8 mouse cellular contexts compared by ENCODE assay signal in the genomic region with DNA sequence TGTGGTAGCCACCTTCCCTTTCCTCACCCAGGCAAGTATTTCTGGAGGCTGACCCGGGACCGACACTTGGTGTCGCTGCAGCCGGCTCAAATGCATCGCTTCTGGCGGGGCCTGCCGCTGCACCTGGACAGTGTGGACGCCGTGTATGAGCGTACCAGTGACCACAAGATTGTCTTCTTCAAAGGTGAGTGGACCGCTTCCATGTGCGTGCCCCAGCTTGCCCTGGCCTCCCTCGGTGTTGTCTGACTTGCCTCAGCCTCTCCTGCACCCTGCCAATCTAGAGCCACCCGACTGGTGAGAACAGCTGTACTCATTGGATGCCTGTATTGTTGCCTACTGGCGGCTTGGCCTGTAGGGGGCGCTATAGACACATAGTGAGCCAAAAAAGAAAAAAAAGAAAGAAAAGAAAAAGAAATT. TPM values are rescaled to one million over a fixed set of nuclear protein-coding genes. Genes with fewer than 3 reads are reported as not detected.
DNase-seq lines count a peak whose midpoint lies in the region; ATAC-seq and TF ChIP-seq lines count a peak whose summit lies in the region.

No protein-coding gene starts in this region.

- TF ChIP-seq EP300 in CH12.LX (IDR thresholded peaks at IDR 0.05; ENCODE audit: low read length) = no peak

- no peak for ATAC-seq in hindbrain, embryonic 12.5 days (ENCODE audit: low FRiP score)
- ATAC-seq in limb, embryonic 11.5 days (ENCODE audit: insufficient number of reproducible peaks, low FRiP score, low TSS enrichment, low read depth) = no peak

- TF ChIP-seq RAD21 in CH12.LX (IDR thresholded peaks at IDR 0.05; ENCODE audit: low read depth, low read length) = no peak; the same call in 1 of the 2 replicates

- DNase-seq in hindbrain, embryonic 10.5 days (ENCODE audit: low spot score) = peak; percentile 30
- no peak for DNase-seq in CH12.LX (ENCODE audit: extremely low read depth)
- DNase-seq in limb, embryonic 11.5 days (ENCODE audit: low spot score) = peak; percentile 41
- DNase-seq in frontal cortex, postnatal 14 days (ENCODE audit: low spot score in 2 of 2) = no peak
- no peak for DNase-seq in gastrocnemius, adult 8-10 months (ENCODE audit: low spot score in 2 of 2)
- no peak for DNase-seq in left cerebral cortex, postnatal 4 days

- peaks cover 58% of the 10 kb centered on the region for H3K36me3 ChIP-seq in hindbrain, embryonic 10.5 days
- peaks cover 37% of the 10 kb centered on the region for H3K36me3 ChIP-seq in hindbrain, embryonic 12.5 days
- H3K36me3 ChIP-seq in CH12.LX (replicated peaks in 1 of 2; ENCODE audit: control insufficient read depth in 1 of 2, insufficient read depth in 1 of 2, low read length in 1 of 2) = no peaks in the 10 kb centered on the region
- no peaks in the 10 kb centered on the region for H3K36me3 ChIP-seq in limb, embryonic 11.5 days (ENCODE audit: control insufficient read depth, insufficient read depth, low read length)

- no peaks in the 10 kb centered on the region for H3K4me1 ChIP-seq in hindbrain, embryonic 10.5 days (replicated peaks)
- H3K4me1 ChIP-seq in hindbrain, embryonic 12.5 days = no peaks in the 10 kb centered on the region
- peaks cover 0 to 2% of the 10 kb centered on the region in 2 experiments; a peak in 1 of 4 replicates for H3K4me1 ChIP-seq in CH12.LX (ENCODE audit: control insufficient read depth in 1 of 2, insufficient read depth in 2 of 2)
- H3K4me1 ChIP-seq in bone marrow, adult 2 months (ENCODE audit: control insufficient read depth, insufficient read depth, low read length) = no peaks in the 10 kb centered on the region
- no peaks in the 10 kb centered on the region for H3K4me1 ChIP-seq in limb, embryonic 11.5 days (ENCODE audit: control insufficient read depth, insufficient read depth, low read length)

- no peak for TF ChIP-seq POLR2A in CH12.LX (IDR thresholded peaks at IDR 0.05; ENCODE audit: low read depth, low read length)
- TF ChIP-seq POLR2A in bone marrow, adult 2 months (IDR thresholded peaks at IDR 0.05; ENCODE audit: borderline replicate concordance, control insufficient read depth, low read depth, low read length) = no peak

- no peaks in the 10 kb centered on the region for H3K27me3 ChIP-seq in hindbrain, embryonic 10.5 days (ENCODE audit: insufficient read depth, poor library complexity, severe bottlenecking)
- no peaks in the 10 kb centered on the region for H3K27me3 ChIP-seq in hindbrain, embryonic 12.5 days
- H3K27me3 ChIP-seq in CH12.LX (replicated peaks) = peaks cover 49% of the 10 kb centered on the region
- H3K27me3 ChIP-seq in limb, embryonic 11.5 days (ENCODE audit: control insufficient read depth, insufficient read depth, low read length) = no peaks in the 10 kb centered on the region

- peak in 1 of 2 experiments; percentile 54; a peak in 2 of 4 replicates for TF ChIP-seq CTCF in CH12.LX (conservative IDR thresholded peaks at IDR 0.05 in 1 of 2, IDR thresholded peaks at IDR 0.05 in 1 of 2; ENCODE audit: low read depth in 2 of 2, low read length in 2 of 2)
- TF ChIP-seq CTCF in bone marrow, adult 2 months (IDR thresholded peaks at IDR 0.05; ENCODE audit: control insufficient read depth, insufficient read depth, low read length) = 0 out of 2 replicates have a peak, but pooled peaks have one; percentile 5

- 33% methylated on average over 16 of the region's 16 CpGs for WGBS in hindbrain, embryonic 10.5 days
- WGBS in hindbrain, embryonic 12.5 days = 33% methylated on average over 16 of the region's 16 CpGs
- WGBS in bone marrow, adult 2 months = 79% methylated on average over 16 of the region's 16 CpGs
- 31% methylated on average over 16 of the region's 16 CpGs for WGBS in limb, embryonic 11.5 days

- H3K27ac ChIP-seq in hindbrain, embryonic 10.5 days = no peak overlapping the region
- H3K27ac ChIP-seq in hindbrain, embryonic 12.5 days = no peak overlapping the region
- H3K27ac ChIP-seq in CH12.LX (ENCODE audit: insufficient read depth, low read depth) = no peak overlapping the region
- no peak overlapping the region for H3K27ac ChIP-seq in bone marrow, adult 2 months (ENCODE audit: control insufficient read depth, insufficient read depth, low read depth, low read length, poor library complexity)
- H3K27ac ChIP-seq in limb, embryonic 11.5 days (replicated peaks; ENCODE audit: low read depth, low read length) = no peak overlapping the region

- intact Hi-C loops in left cerebral cortex, postnatal 4 days (cut with DNase I) = no loop called here

- H3K4me2 ChIP-seq in hindbrain, embryonic 12.5 days (replicated peaks) = no peak overlapping the region
- no peak overlapping the region for H3K4me2 ChIP-seq in CH12.LX (ENCODE audit: insufficient read depth, low read depth, poor library complexity, severe bottlenecking)
- no peak overlapping the region for H3K4me2 ChIP-seq in limb, embryonic 11.5 days (ENCODE audit: low read depth, severe bottlenecking)

- dilution Hi-C loops in CH12.LX (cut with MboI; ENCODE audit: extremely low pct_ligation_motif_present, extremely low pct_unique_long_range_greater_than_20kb, low sequenced_read_pairs) = no loop called here

- in situ Hi-C loops in CH12.LX (cut with MboI; ENCODE audit: low pct_ligation_motif_present, low pct_unique_long_range_greater_than_20kb, low sequenced_read_pairs) = no loop called here

- H3K4me3 ChIP-seq in hindbrain, embryonic 10.5 days = peak overlapping the region; percentile 12; the same call in 1 of the 2 replicates
- H3K4me3 ChIP-seq in hindbrain, embryonic 12.5 days = no peak overlapping the region
- H3K4me3 ChIP-seq in CH12.LX (replicated peaks in 1 of 3; ENCODE audit: low read depth in 2 of 3, low read length in 2 of 3, poor library complexity in 1 of 3) = no peak overlapping the region
- no peak overlapping the region for H3K4me3 ChIP-seq in bone marrow, adult 2 months (replicated peaks; ENCODE audit: control insufficient read depth, low read depth, low read length)
- H3K4me3 ChIP-seq in limb, embryonic 11.5 days (ENCODE audit: low read depth, low read length) = no peak overlapping the region

- H3K9me3 ChIP-seq in hindbrain, embryonic 10.5 days = peaks cover 9% of the 10 kb centered on the region; the same call in 1 of the 2 replicates
- no peaks in the 10 kb centered on the region for H3K9me3 ChIP-seq in hindbrain, embryonic 12.5 days (replicated peaks)
- H3K9me3 ChIP-seq in CH12.LX (replicated peaks; ENCODE audit: low read length) = peaks cover 13% of the 10 kb centered on the region
- H3K9me3 ChIP-seq in limb, embryonic 11.5 days (ENCODE audit: control insufficient read depth, low read length) = no peaks in the 10 kb centered on the region

- no peaks in the 10 kb centered on the region for H3K79me2 ChIP-seq in CH12.LX (replicated peaks; ENCODE audit: control insufficient read depth, extremely low read depth, insufficient read depth, poor library complexity, severe bottlenecking)

- no peak overlapping the region for H3K9ac ChIP-seq in hindbrain, embryonic 12.5 days
- H3K9ac ChIP-seq in CH12.LX (ENCODE audit: insufficient read depth, low read depth) = no peak overlapping the region
- H3K9ac ChIP-seq in limb, embryonic 11.5 days (ENCODE audit: low read length) = no peak overlapping the region

TF ChIP-seq in CH12.LX, 34 proteins besides CTCF, POLR2A, EP300 and RAD21:
- TF ChIP-seq ZNF384 (IDR thresholded peaks at IDR 0.05; ENCODE audit: low read depth, low read length) = peak; percentile 62
- no peak for TF ChIP-seq KAT2A (IDR thresholded peaks at IDR 0.05; ENCODE audit: insufficient replicate concordance, low read length)

RNA-seq across cellular contexts. Expression of gene Mmp17, which starts 18.1 kb away (rescaled TPM):
- polyA plus RNA-seq in hindbrain, embryonic 10.5 days (2016; fragmentation: Nextera tagmentation; extraction: Ambion mirVana) = 4.3 and 4.8 TPM in 2 replicates
- 6.7 and 8.5 TPM in 2 replicates for polyA plus RNA-seq in hindbrain, embryonic 12.5 days (2016; fragmentation: Nextera tagmentation; extraction: Ambion mirVana)
- total RNA-seq in CH12.LX (2012; rRNA removed) (0.34 and 0.51 TPM in 2 replicates), CH12.LX (2014; rRNA removed) (not detected in 2 replicates)
- not detected in 2 replicates for polyA plus RNA-seq in CH12.LX (2012; ENCODE audit: insufficient read length, low read depth)
- polyA plus RNA-seq in bone marrow, adult 2 months (2011; ENCODE audit: insufficient read depth, insufficient read length, low replicate concordance, missing spikeins) = 0.20 TPM in 1 of 2 replicates, not detected in the other
- 0.68 and 1.4 TPM in 2 replicates for polyA plus RNA-seq in limb, embryonic 11.5 days (2014; fragmentation: Nextera tagmentation; extraction: Ambion mirVana)
- under 1 TPM; 0.22 to 0.58 (median 0.40) TPM for total RNA-seq in gastrocnemius, adult 8-10 months (2022)
- 10 to 100 TPM; 39.5 to 47.2 TPM for total RNA-seq in left cerebral cortex, postnatal 4 days (2021)

Comparison
In these comparisons a context has a peak if more than half of its experiments do, and no peak if none do; other contexts are left out.
1. DNase-seq: peak in hindbrain, embryonic 10.5 days (single experiment) and limb, embryonic 11.5 days (single experiment); none in CH12.LX (single experiment), frontal cortex, postnatal 14 days (0 of 2), gastrocnemius, adult 8-10 months (0 of 2) and left cerebral cortex, postnatal 4 days (single experiment).